Mouse (Mus musculus): ENCODE measurements around the gene Trit1. TPM values are rescaled to one million over a fixed set of nuclear protein-coding genes. Genes with fewer than 3 reads are reported as not detected.
A peak's percentile ranks its signal among the peaks of the same experiment; 100 is the strongest.

Gene Trit1
- polyA plus RNA-seq, 1 experiment from 2014 or later, result 16.7 TPM

- no peak overlapping the region for H3K4me3 ChIP-seq (replicated peaks)
- no peaks in the 10 kb centered on the region for H3K9me3 ChIP-seq
- no peak overlapping the region for H3K4me2 ChIP-seq (replicated peaks)
- H3K4me1 ChIP-seq (replicated peaks), result peaks cover 4% of the 10 kb centered on the region; the same call in 1 of the 2 replicates
- no peaks in the 10 kb centered on the region for H3K36me3 ChIP-seq
- no peaks in the 10 kb centered on the region for H3K27me3 ChIP-seq (replicated peaks)
- 41% methylated on average over 9 of the region's 9 CpGs for WGBS
- peak; percentile 47; the same call in 1 of the 2 replicates for ATAC-seq
- H3K27ac ChIP-seq, result no peak overlapping the region
- H3K9ac ChIP-seq, result no peak overlapping the region
Measured at GRCm38 (mm10) chr4:123093869-123094268, 77.5 kb downstream of the Trit1 start.

Other genes starting within 250 kb of the Trit1 start
- gene Ppt1, start 180.4 kb upstream of the Trit1 start, polyA plus RNA-seq (2015; fragmentation: Nextera tagmentation; extraction: Ambion mirVana), result 69.5 and 70.7 TPM in 2 replicates
- 82.4 and 84.9 TPM in 2 replicates for gene Cap1, start 130.5 kb upstream of the Trit1 start, polyA plus RNA-seq (2015; fragmentation: Nextera tagmentation; extraction: Ambion mirVana)
- gene Mfsd2a, start 55.4 kb upstream of the Trit1 start, polyA plus RNA-seq (2015; fragmentation: Nextera tagmentation; extraction: Ambion mirVana), result 2.1 and 2.3 TPM in 2 replicates
- gene Mycl, start 20.9 kb upstream of the Trit1 start, polyA plus RNA-seq (2015; fragmentation: Nextera tagmentation; extraction: Ambion mirVana), result 8.4 and 9.2 TPM in 2 replicates
- gene Bmp8b, start 88.6 kb downstream of the Trit1 start, polyA plus RNA-seq (2015; fragmentation: Nextera tagmentation; extraction: Ambion mirVana), result 0.27 and 0.44 TPM in 2 replicates
- gene Oxct2b, start 99.7 kb downstream of the Trit1 start, polyA plus RNA-seq (2015; fragmentation: Nextera tagmentation; extraction: Ambion mirVana), result 0.11 TPM in 1 of 2 replicates, not detected in the other
- gene Ppie, start 123.4 kb downstream of the Trit1 start, polyA plus RNA-seq (2015; fragmentation: Nextera tagmentation; extraction: Ambion mirVana), result 86.6 and 93.3 TPM in 2 replicates
- gene Hpcal4, start 166.6 kb downstream of the Trit1 start, polyA plus RNA-seq (2015; fragmentation: Nextera tagmentation; extraction: Ambion mirVana), result 3.9 and 4.5 TPM in 2 replicates
- not detected in 2 replicates for gene Nt5c1a, start 184.9 kb downstream of the Trit1 start, polyA plus RNA-seq (2015; fragmentation: Nextera tagmentation; extraction: Ambion mirVana)
- 13.7 and 13.9 TPM in 2 replicates for gene Heyl, start 217.0 kb downstream of the Trit1 start, polyA plus RNA-seq (2015; fragmentation: Nextera tagmentation; extraction: Ambion mirVana)
- 40.7 and 48.7 TPM in 2 replicates for gene Pabpc4, start 245.8 kb downstream of the Trit1 start, polyA plus RNA-seq (2015; fragmentation: Nextera tagmentation; extraction: Ambion mirVana)